Mouse (Mus musculus): ENCODE measurements around the gene Ndel1. TPM values are rescaled to one million over a fixed set of nuclear protein-coding genes. Genes with fewer than 3 reads are reported as not detected.

Gene Ndel1
- polyA plus RNA-seq, 1 experiment from 2014 or later = 68.7 TPM

DNA sequence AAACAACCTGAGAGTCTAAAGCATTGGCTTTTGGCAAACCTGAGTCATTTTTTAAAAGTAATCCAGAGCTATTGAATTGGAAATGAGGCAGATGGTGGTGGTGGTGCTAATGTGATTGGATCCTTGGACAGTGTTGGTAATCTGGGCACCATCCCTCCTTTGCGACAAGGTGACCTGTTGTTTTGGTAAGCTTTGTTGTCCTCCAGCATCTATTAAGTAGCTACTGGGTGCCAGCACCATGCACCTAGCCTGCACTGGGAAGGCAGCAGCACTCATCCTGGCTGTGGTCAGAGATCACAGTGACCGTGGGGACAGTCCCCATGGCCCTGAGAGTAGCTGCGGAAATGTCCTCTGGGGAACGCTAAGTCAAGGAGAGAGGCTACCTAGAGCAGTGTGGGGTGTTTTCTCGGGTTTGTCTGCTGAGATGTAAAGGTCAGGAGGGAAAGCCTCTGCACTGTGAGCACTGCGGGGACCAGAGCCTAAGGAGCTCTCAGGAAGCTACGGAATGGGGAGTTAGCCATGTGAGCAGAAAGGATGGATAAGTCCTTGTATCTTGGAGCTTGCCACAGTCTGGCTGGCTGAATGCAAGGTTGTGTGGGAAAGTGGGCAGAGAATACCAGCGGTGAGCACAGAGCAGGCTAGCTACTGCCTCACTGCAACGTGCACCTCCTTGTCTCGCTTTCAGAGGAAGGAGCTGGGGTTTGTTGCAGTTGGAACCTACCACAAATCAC is 91.8 kb downstream of the Ndel1 start:
- 51% methylated on average over 10 of the region's 10 CpGs for WGBS
- Histone ChIP-seq H3K27ac (peak overlapping the region; percentile 43; the same call in 1 of the 2 replicates), H3K4me1 (peaks cover 25% of the 10 kb centered on the region)

DNA sequence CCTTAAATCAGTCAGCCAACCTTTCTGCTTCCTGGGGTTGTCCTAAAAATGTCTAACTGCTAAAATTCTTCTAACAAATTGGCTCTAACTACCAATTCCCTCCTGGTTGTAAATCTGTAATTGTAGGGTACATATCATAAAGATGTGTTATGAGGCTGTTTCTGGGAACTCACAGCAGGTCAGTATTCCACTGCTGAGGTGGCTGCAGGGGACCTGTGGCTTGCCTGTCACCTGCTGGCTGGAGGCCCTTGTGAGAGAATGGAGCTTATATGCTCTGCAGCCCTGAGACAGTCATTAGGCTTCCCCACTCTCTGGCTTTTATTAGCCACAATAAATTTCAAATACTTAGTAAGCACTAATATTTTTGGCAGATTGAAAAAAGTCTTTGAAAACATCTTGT is 92.8 kb downstream of the Ndel1 start:
- Histone ChIP-seq H3K27ac (no peak overlapping the region), H3K4me3 (no peak overlapping the region)
- no peak for DNase-seq (ENCODE audit: low spot score)

More for the DNA sequence above, 91.8 kb downstream of the Ndel1 start:
- no peaks in the 10 kb centered on the region for H3K9me3 ChIP-seq
- no peak for DNase-seq (ENCODE audit: low spot score)
- H3K27me3 ChIP-seq (ENCODE audit: insufficient read depth, poor library complexity, severe bottlenecking) = no peaks in the 10 kb centered on the region
- no peak overlapping the region for H3K4me3 ChIP-seq
- H3K36me3 ChIP-seq = peaks cover 87% of the 10 kb centered on the region

DNA sequence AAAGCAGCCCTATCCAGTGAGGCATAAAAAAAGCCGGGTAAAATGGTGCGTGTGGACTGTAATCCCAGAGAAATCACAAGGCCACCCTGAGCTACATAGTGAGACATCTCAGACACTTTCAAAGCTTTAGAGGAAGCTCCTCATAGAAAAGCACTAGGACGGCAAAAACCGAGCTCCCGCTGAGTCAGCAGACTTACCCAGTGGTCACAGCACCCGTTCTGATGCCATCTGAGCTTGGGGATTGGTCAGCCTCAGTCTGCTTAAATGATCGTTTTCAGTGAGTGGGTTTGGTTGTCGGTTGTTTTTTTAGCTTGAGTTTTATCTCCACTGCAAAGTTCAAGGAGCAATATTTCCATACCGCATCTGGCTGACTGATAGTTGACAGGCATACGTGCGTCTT is 93.7 kb downstream of the Ndel1 start:
- peaks cover 25% of the 10 kb centered on the region for H3K4me1 ChIP-seq
- peaks cover 86% of the 10 kb centered on the region for H3K36me3 ChIP-seq
- H3K9me3 ChIP-seq = no peaks in the 10 kb centered on the region
- 79% methylated on average over 11 of the region's 11 CpGs for WGBS
- H3K27me3 ChIP-seq (ENCODE audit: insufficient read depth, poor library complexity, severe bottlenecking) = no peaks in the 10 kb centered on the region
- no peak for DNase-seq (ENCODE audit: low spot score)
- no peak overlapping the region for H3K4me3 ChIP-seq
- no peak overlapping the region for H3K27ac ChIP-seq

More for the DNA sequence above, 92.8 kb downstream of the Ndel1 start:
- Histone ChIP-seq H3K4me1 (peaks cover 25% of the 10 kb centered on the region), H3K36me3 (peaks cover 86% of the 10 kb centered on the region), H3K9me3 (no peaks in the 10 kb centered on the region), H3K27me3 (ENCODE audit: insufficient read depth, poor library complexity, severe bottlenecking) (no peaks in the 10 kb centered on the region)

DNA sequence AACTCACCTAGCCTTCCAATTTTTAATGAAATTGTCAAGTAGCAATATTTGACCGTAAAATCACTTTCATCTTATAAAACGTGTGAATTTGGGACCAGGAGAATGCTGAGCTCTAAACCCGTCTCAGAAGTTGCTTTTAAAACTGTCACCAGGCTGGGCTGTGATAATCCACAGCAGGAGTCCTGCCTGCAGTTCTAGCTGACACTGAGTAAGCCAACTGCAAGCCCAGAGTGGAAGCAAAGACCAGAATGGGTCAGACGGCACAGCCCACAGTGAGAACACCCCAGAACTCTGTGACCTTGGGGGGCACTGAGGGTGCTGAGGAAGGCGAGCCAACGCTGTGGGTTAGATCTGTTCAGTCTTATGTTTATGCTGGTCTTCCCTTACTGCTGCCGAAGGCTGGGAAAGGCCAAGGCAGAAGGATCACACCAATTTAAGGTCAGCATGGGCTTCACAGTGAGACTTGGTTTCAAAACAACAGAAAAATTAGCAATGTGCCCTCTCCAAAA is 95.5 kb downstream of the Ndel1 start:
- H3K36me3 ChIP-seq = peaks cover 86% of the 10 kb centered on the region
- no peaks in the 10 kb centered on the region for H3K27me3 ChIP-seq (ENCODE audit: insufficient read depth, poor library complexity, severe bottlenecking)
- no peaks in the 10 kb centered on the region for H3K9me3 ChIP-seq
- H3K4me1 ChIP-seq = peaks cover 21% of the 10 kb centered on the region
- DNase-seq (ENCODE audit: low spot score) = no peak
- 74% methylated on average over 7 of the region's 7 CpGs for WGBS
- H3K4me3 ChIP-seq = no peak overlapping the region
- no peak overlapping the region for H3K27ac ChIP-seq

Other genes with a start within 250 kb of the Ndel1 start
- 181 and 184 TPM in 2 replicates for gene Myh10, start 180.3 kb downstream of the Ndel1 start, polyA plus RNA-seq (2016; fragmentation: Nextera tagmentation; extraction: Ambion mirVana)
- gene Rnf222, start 16.7 kb upstream of the Ndel1 start, polyA plus RNA-seq (2016; fragmentation: Nextera tagmentation; extraction: Ambion mirVana) = 0.09 and 0.11 TPM in 2 replicates
- 711 and 869 TPM in 2 replicates for gene Rpl26, start 29.7 kb upstream of the Ndel1 start, polyA plus RNA-seq (2016; fragmentation: Nextera tagmentation; extraction: Ambion mirVana)
- gene Odf4, start 55.2 kb upstream of the Ndel1 start, polyA plus RNA-seq (2016; fragmentation: Nextera tagmentation; extraction: Ambion mirVana) = not detected in 2 replicates
- 10.5 and 13.4 TPM in 2 replicates for gene Arhgef15, start 85.6 kb upstream of the Ndel1 start, polyA plus RNA-seq (2016; fragmentation: Nextera tagmentation; extraction: Ambion mirVana)
- gene Slc25a35, start 96.3 kb upstream of the Ndel1 start, polyA plus RNA-seq (2016; fragmentation: Nextera tagmentation; extraction: Ambion mirVana) = 1.2 and 1.5 TPM in 2 replicates
- 79.6 and 82.1 TPM in 2 replicates for gene Rangrf, start 103.3 kb upstream of the Ndel1 start, polyA plus RNA-seq (2016; fragmentation: Nextera tagmentation; extraction: Ambion mirVana)
- 30.9 and 35.6 TPM in 2 replicates for gene Pfas, start 136.6 kb upstream of the Ndel1 start, polyA plus RNA-seq (2016; fragmentation: Nextera tagmentation; extraction: Ambion mirVana)
- 69.0 and 76.7 TPM in 2 replicates for gene Ctc1, start 144.1 kb upstream of the Ndel1 start, polyA plus RNA-seq (2016; fragmentation: Nextera tagmentation; extraction: Ambion mirVana)
- 110 and 147 TPM in 2 replicates for gene Aurkb, start 173.8 kb upstream of the Ndel1 start, polyA plus RNA-seq (2016; fragmentation: Nextera tagmentation; extraction: Ambion mirVana)
- 8.2 and 9.0 TPM in 2 replicates for gene Borcs6, start 187.9 kb upstream of the Ndel1 start, polyA plus RNA-seq (2016; fragmentation: Nextera tagmentation; extraction: Ambion mirVana)
- 29.1 and 30.4 TPM in 2 replicates for gene Tmem107, start 198.9 kb upstream of the Ndel1 start, polyA plus RNA-seq (2016; fragmentation: Nextera tagmentation; extraction: Ambion mirVana)
- 85.8 and 93.0 TPM in 2 replicates for gene Vamp2, start 216.6 kb upstream of the Ndel1 start, polyA plus RNA-seq (2016; fragmentation: Nextera tagmentation; extraction: Ambion mirVana)
- gene Per1, start 223.4 kb upstream of the Ndel1 start, polyA plus RNA-seq (2016; fragmentation: Nextera tagmentation; extraction: Ambion mirVana) = 8.0 and 8.8 TPM in 2 replicates
- gene Hes7, start 248.5 kb upstream of the Ndel1 start, polyA plus RNA-seq (2016; fragmentation: Nextera tagmentation; extraction: Ambion mirVana) = 0.60 and 0.63 TPM in 2 replicates